Mouse (Mus musculus) hindlimb bud, embryonic 11.5 days (tissue): Measurements from ENCODE around the gene Arhgef18.

Experiments used
- DNase-seq: peaks from one replicate; pipeline ENCODE4 v3.0.0-alpha.2; 2012; ENCODE audit warnings: low read depth, low spot score; ENCODE audit errors: extremely low spot score

The Arhgef18 gene

DNA sequence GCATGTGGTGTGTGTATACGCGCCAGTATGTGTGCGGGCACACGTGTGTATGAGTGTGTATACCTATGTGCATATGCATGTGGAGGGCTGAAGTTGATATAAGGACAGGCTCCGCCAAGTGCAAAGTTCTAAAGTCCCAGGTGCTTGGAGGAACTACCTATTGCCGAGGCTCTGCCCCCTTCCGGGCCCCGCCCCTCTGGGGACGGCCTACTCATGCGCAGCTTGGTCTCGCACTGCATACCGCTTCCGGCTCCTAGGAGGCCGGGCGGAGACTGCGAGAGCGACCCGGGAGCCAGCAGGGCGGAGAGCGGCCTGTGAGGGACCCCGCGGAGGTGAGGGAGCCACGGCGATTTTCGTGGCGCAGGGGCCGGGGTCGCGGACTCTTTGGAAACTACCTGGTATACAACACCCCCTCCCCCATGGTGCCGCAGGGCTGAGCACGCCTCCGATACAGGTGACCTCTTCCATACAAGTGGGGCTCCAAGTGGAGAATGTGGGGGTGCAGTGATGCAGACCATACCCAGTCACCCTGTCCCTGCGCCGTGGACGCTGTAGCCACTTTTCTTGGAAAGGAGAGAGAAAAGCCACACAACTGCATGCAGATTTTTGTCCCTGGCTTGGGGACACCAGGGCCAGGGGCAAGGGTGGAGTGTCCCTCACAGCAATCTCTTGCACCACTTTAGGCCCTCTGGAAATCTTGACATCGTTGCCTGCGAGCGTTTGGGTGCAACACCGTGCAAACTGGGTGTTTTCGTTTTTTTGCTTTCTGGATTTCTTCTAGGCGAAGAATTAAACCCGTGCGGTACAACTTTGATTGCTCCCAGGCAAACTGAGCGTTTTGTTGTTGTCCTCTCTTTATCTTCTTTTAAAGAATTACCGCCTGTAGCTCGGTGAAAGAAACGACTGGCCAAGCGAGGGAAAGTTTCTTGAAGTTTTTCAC lies at the start of gene Arhgef18:
TSS of gene Arhgef18 (plus strand) at position 236 of the 940 bp plus-strand sequence.
- peak; percentile 52 for DNase-seq

DNA sequence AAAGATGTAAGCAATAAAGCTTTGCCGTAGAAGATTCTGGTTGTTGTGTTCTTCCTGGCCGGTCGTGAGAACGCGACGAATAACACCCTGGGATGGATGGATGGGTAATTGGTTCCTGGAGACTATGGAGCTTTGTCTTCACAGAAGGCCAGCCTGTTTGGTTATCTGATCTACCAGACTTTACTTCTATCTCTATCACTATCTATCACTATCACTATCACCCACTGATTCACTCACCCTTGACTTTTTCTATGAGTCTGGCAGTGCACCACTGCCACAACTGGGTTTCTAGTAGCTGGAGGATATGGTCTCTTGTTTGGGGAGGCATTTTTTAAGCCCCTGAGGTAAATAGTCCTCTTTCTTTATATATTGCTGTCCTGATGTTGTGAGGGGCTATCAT lies 47.5 kb upstream of the Arhgef18 start:
- DNase-seq = no peak

DNA sequence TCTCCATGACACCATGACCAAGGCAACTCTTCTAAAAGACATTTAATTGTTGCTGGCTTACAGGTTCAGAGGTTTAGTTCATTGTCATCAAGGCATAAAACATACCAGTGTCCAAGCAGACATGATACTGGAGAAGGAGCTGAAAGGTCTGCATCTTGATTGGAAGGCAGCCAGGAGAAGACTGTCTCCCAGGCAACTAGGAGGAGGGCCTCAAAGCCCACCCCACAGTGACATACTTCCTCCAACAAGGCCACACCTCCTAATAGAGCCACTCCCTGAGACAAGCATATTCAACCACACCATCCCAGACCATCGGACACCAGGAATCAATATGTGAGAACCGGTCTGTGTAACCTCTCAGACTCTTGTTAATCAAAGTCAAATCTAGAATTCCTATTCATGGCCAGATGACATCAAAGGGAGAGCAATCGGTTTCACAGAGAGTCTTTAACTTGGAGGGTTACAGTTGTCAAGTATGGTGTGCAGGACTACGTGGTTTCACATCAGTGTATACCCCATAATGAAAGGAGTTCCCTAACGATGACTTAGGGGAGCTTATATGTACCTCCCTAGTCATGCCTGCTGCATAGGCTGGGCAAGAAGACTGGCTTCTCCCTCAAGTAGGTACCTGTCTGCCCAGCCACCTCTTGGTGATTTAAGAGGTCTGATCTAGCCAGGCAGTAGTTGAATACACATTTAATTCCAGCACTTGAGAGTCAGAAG lies 46.0 kb upstream of the Arhgef18 start:
- no peak for DNase-seq

GRCm38 (mm10) chr8:3348142-3348823 lies 44.5 kb upstream of the Arhgef18 start:
- DNase-seq = no peak

- no peak for DNase-seq
Observed at GRCm38 (mm10) chr8:3350747-3351146, 42.1 kb upstream of the Arhgef18 start.

DNA sequence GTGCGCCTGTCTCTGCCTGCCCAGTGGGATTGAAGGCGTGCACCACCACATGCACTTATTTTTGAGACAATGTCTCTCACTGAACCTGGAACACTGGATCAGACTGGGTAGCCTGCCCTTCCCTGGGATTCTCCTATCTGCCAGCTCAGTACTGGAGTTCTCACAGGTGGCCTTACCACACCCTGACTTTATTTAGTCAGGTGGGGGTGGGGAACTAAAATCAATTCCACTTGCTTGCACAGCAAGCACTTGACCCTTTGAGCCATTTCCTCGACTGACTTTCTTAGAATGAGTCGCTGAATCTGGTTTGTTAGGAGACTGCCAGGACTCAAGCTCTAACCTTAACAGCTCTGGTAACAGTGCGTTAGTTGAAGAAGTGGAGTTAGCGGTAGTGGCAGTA lies 40.1 kb upstream of the Arhgef18 start:
- DNase-seq = no peak

- DNase-seq = no peak
Observed at GRCm38 (mm10) chr8:3353189-3353810, 39.5 kb upstream of the Arhgef18 start, which contains the start of gene A430078G23Rik. TSS of gene A430078G23Rik (plus strand) at chr8:3353415.

- DNase-seq = no peak
Observed at GRCm38 (mm10) chr8:3353811-3354442, 38.9 kb upstream of the Arhgef18 start.

- no peak for DNase-seq
Observed at GRCm38 (mm10) chr8:3354443-3354812, 38.4 kb upstream of the Arhgef18 start.

GRCm38 (mm10) chr8:3355586-3355985 lies 37.2 kb upstream of the Arhgef18 start:
- DNase-seq = no peak

DNA sequence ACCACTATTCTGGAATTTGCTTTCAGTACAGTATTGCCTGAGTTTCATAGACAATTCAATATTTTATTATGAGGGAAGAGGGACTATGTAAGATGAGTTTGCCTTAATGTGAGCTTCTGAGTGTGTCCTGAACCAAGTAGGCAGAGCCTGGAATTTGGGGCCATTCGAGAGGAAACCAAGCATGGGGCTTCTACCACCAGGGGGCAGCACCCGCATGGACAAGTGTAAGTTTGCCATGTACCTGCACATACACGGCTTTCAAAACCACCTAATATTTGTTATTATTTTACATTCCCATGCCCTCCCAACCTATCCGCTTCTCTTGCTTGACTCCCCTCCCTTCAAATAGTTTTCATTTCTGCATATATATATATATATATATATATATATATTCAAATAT lies 34.7 kb upstream of the Arhgef18 start:
- DNase-seq = peak; percentile 16

DNA sequence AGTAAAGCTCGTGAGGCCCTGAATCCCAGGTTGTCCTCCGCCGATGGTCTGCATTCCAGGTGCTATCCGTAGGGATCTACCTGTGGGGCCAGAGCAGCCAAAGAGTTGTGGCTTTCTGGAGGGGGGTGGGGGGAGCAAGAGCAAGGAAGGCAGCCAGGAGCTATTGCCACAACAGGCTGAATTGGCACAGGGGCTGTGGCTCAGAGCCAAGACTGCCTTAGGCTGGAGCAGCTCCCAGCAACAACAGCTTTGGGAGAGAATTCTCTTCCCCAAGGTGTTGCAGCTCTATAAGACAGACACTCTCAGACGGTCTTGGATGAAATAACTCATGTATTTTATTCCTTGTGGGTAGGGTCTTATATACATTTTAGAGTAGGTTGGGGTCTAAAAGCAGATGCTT lies 25.7 kb upstream of the Arhgef18 start:
- DNase-seq = no peak

GRCm38 (mm10) chr8:3368091-3368490 lies 24.7 kb upstream of the Arhgef18 start:
- DNase-seq = no peak

DNA sequence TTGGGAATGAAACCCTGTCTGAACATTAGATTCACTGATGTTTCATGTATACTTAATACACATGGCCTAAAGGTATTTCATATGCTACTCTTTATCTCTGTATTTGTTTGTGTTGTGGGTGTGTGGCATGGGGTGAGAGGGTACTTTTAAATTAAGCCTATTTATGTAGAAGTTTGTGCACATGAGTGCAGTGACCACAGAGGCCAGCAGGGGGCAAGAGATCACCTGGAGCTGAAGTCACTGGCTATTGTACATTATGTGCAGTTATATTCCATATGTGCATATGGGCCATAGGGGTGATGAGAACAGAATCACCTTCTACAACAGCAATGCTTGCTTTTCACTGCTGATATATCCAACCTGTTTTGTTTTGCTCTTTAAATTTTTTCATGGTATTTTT lies 17.1 kb upstream of the Arhgef18 start:
- no peak for DNase-seq

DNA sequence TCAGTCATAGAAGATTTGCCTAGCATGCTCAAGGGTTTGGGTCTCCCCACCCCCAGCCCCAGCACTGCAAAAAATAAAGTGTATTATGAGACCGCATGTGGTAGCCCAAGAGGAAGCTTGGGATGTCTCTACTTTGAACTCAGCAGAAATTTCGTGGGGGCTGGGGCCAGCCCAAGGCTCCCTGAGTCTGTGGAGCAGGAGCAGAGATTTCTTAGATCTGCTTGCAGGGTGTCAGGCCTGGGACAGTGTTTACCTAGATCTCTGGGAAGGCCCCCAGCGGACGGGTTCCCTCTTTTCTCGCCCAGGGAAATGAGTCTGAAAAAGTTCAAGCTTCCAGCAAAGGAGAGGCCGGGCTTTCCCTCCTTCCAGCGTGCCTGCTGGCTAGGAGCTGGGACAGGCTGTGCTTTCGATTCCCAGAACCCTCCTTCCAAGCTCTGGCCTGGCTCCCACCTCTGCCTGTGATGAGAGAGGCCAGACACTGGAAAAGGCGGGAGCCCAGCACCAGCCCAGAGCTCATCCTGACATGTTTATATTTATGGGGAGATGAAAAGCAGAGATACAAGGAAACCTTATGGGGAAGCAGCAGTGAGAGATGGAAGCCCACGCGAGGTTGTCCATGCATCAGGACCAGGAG lies 16.0 kb upstream of the Arhgef18 start:
- DNase-seq = no peak

DNA sequence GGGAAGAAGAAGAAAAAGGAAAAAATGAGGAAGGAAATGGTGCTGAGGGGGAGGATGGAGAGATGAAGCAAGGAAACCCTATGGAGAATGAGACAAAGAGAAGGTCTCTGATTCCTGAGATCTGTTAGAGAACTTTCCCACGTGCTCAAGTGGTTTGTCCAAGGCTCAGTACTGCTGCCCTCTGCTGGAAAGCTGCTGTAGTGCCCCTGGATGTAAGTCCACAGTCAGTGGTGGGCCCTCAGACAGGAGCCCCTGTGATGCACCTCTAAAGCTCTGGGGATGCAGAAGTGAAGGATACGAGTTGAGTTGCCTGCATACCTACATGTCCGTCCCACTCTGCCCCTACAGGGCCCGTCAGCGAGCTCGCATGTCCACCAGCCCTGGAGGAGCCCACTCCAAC lies 5.5 kb upstream of the Arhgef18 start:
- DNase-seq = no peak

DNA sequence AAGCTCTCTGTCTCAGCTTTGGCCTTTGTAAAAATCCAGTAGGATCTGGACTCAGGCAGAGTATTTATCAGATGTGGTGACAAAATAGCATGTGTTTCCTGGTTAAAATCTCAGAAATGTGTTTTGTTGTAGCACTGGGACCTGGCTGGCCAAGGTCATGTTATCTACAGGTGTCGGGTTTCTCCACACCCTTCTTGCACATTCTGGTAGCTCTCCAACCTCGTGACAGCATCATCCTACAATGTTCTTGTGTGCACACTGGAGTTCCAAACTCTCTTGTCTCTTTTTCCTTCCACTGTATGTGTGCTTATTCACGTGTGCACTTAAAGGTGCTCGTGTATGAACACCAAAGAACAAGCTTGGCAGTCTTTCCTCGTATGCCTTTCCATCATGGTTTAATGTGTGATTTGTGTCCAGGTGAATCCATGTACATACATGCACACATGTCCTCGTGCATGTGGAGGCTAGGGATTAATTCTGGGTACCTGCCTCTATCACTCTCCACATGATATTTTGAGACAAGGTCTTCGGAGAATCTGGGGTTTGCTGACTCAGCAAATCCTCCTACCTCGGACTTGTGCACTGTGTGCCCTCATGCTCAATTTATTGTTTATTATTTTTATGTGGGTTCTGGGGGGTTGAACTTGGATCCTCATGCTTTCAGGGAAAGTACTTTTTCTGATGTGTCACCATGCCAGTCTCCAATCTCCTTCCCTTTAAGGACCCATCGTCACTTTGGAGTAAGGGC lies 4.0 kb upstream of the Arhgef18 start:
- no peak for DNase-seq

GRCm38 (mm10) chr8:3389506-3389905 lies 3.3 kb upstream of the Arhgef18 start:
- no peak for DNase-seq

DNA sequence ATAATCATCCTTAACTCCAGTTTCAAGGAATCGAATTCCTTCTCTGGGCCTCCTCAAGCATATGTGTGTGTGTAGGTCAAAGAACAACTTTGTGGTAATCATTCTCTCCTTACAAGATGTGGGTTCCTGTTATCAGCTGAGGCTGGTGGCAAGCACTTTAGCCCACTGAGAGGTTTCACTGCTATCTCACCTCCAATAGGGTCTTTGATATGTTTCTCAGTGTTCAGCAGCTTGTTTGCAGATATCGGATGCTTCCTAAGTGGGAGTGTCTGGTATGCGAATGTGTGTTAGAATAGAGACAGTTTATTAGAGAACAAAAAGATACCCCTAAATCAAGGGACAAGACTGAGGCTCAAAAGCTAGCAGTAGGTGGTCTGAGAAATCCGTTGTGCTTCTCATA lies 513 bp upstream of the Arhgef18 start:
- no peak for DNase-seq
